Mouse (Mus musculus) cerebellum, adult 9-11 months (tissue): ENCODE measurements around the gene Exoc2.

ENCODE experiments used
- DNase-seq: peaks from one replicate; pipeline ENCODE4 v3.0.0; 2022

The Exoc2 gene

DNA sequence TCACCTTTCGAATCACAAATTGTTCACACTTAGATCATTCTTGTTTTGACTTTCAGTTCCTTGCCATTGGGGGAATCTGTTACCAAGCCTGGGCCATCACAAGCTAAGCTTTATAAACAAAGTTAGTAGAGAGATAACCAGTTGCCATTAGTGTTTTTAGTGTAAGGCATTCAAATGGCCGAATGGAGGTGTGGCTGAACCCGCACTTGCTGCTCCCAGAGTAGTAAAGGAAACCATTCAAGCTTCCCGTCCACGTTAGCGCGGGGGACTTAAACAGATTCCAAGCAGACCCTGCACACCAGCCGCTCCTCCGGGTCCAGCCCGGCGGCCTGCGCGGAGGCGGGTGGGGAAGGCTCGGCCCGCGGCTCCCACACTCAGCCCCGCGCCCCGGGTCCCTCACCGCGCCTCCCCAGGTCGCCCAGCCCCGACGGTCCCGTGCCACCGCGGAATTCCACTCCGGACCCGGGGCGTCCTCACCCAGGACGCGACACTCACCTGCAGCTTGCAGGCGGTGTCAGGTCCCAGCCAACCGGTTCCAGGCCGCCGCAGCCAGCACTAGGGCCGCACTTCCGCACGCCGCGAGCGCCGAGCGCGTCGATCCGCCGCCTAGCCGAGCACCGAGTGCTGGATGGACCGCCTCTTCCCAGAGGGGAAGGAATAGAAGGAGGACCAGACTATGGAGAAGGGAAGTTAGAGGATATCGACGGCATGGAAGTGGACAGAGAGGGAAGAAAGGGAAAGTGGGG, at the start of gene Exoc2, which contains the start of gene Gm5447:
Exoc2 (minus strand) TSS at position 593 of the 746 bp plus-strand sequence.
Gm5447 (plus strand) TSS at position 704 of the 746 bp plus-strand sequence.
- DNase-seq: peak; percentile 84

GRCm38 (mm10) chr13:31023664-31024063, 49.8 kb upstream of the Exoc2 start:
- DNase-seq: no peak

- DNase-seq: no peak
Measured at GRCm38 (mm10) chr13:31021927-31022326, 48.0 kb upstream of the Exoc2 start.

GRCm38 (mm10) chr13:31021514-31021913, 47.6 kb upstream of the Exoc2 start:
- DNase-seq: no peak

- no peak for DNase-seq
Measured at GRCm38 (mm10) chr13:31017545-31017944, 43.7 kb upstream of the Exoc2 start.

- no peak for DNase-seq
Measured at GRCm38 (mm10) chr13:31004995-31005394, 31.1 kb upstream of the Exoc2 start.

- no peak for DNase-seq
Measured at GRCm38 (mm10) chr13:31004458-31004857, 30.6 kb upstream of the Exoc2 start.

DNA sequence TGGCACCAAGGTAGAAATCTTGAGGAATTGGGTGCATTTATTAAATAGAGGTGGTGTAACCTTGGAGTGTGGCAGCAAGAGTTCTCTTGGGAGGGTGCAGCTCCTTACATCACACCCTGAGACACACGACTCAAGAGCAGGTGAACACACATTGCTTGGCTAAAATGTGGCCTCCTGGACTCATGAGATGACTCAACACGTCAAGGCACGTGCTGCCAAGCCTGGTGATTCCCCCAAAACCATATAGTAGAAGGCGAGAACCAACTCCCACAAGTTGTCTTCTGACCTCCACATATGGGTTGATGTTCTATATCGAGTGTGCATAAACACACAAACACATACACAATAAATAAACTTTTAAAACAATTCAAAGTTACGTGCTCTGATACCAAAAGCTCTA, 25.9 kb upstream of the Exoc2 start:
- DNase-seq: no peak

DNA sequence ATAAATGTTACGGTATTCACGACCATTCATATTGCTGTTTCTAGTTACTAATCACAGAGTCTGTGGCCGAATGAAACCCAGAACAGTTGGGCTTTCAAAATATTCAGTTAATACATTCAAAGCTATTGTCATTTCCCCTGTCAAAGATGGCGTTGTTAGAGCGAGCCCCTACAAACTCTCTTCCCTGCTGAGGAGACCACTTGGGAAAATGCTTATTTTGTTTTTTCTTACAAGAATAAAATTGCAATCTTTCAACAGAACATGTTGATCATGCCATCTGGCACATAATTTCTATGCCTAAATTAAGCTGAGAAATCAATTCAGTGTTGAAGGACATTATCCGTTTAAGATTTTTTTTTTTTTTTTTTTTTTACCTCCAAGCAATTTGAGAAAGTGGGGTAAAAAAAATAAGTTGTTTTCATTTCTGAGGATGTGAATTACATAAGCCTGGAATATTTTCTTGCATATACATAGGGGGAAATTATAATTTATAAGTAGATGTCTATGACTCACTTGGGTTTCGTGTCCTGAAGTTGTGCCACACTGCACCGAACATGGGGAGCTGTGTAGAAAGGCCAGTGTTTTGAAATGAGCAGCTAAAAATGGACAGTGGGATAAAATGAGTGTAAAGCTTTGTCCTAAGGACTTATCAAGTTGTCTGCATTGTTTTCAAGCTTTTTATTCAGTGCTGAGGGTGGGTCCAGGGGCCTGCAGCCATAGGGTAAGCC, 23.8 kb upstream of the Exoc2 start:
- no peak for DNase-seq

- DNase-seq: no peak
Measured at GRCm38 (mm10) chr13:30994249-30994858, 20.5 kb upstream of the Exoc2 start.

DNA sequence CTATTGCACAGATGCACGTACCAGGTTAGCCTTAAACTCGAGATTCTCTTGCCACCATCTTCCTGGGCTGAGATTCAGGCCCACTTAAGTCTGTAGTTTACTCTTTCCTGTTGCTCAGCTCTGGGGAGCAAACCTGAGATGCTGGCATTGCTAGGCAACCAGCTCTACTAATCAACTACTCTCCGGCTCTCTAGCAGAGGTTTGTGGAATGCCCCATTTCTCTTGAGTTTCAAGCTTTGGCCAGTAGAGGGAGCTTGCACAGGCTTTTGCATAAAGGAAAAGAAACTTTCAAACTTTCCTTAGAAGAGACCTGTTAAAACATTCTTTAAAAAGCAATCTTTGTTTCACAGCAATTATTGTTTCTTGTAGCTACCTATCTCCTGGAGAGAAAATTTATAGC, 19.9 kb upstream of the Exoc2 start:
- DNase-seq: no peak

GRCm38 (mm10) chr13:30990233-30990632, 16.3 kb upstream of the Exoc2 start:
- no peak for DNase-seq

DNA sequence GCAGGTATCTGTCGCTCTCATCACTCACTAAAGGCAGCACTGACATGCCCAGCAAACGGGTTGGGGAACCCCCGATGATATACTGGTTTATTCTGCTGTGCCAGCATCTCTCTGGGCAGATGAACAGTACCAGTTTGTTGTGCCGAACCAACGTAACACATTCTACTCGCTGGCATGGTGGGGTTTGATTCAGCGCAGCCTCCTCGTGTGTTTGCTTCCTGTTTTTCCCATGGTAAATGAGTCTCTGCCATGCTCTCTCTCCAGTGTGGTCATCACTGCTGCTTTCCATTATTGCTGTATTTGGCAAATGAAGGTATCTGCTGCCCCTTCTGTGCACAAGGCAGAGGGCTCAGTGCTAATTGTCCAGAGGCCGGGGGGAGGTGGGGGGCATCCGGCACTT, 15.8 kb upstream of the Exoc2 start:
- DNase-seq: no peak

DNA sequence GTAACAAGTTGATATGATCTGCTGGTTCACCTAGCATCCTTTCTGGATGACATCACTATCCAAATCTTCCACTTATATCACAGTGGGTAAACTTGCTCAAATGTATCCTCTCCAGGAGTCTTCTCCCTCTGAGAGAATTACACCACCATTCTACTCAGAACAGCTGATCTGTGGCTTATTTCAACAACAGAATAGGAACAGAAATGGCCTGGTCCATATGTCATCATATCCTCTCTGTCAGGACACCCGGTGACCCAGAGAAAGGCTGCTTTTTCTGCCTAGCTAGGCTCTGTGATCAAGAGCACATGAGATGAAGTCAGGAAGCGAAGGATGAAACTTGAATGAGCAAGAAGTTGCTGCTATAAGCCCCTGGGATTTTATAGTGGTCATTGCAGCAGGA, 13.8 kb upstream of the Exoc2 start:
- no peak for DNase-seq

- DNase-seq: peak; percentile 37
Measured at GRCm38 (mm10) chr13:30986934-30987455, 13.1 kb upstream of the Exoc2 start.

DNA sequence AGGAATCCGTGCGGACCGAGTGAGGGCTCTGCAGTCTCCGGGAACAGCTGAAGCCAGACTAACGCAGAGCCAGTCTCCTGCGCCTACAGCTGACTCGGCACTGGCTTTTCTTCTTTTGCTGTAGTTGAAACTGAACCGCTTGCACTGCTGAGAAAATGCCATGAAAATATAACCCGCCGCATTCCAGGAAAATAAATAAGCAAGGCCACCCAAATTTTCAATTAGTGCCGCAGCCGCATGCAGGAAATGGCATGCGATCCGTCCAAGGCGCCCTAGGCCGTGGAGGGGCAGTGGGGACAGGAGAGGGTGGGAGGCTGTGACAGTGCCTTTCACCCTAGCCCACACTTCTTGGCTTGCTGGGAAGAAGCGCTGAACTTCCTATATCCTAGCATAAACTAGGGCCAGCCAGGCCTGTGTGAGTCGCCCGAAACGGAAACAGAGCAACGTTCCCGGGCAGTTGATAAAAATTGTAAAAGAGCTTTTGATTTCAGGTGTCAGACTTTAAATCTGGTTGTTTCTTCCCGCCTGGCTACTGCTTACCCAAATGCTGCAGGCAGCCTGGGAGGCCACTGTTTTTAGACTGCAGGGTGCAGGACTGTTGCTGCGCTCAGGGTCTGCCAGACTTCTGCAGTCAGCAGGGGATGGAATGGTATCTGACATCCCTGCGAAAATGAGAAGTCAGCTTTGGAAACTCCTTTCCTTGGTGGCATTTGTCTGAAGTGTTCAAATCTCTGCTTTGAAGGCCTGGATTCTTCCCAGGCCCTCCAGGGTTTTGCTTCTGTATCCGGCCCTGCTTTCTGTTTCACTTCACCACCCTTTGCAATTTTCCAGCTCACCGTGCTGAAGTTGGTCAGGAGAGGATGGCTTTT, 11.9 kb upstream of the Exoc2 start:
- DNase-seq: peak; percentile 75

- no peak for DNase-seq
Measured at GRCm38 (mm10) chr13:30985275-30985597, 11.3 kb upstream of the Exoc2 start.

DNA sequence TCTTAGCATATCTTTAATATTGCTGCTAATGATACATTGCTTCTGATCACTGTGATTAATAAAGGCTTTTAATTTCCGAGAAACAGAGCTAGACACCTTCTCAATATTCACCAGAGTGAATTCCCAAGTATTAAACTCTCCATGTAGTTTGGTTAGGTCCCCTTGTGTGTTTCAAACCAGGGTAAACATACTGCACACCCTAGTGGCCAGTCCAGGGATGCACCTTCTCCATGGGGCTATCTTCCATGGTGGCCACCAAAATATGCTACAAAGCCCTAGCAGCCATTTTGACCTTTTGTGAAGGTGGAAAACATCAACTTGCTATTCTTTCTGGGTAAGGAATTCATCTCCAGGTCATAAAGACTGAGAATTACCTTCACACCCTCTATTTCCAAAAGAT, 7.8 kb upstream of the Exoc2 start:
- no peak for DNase-seq

DNA sequence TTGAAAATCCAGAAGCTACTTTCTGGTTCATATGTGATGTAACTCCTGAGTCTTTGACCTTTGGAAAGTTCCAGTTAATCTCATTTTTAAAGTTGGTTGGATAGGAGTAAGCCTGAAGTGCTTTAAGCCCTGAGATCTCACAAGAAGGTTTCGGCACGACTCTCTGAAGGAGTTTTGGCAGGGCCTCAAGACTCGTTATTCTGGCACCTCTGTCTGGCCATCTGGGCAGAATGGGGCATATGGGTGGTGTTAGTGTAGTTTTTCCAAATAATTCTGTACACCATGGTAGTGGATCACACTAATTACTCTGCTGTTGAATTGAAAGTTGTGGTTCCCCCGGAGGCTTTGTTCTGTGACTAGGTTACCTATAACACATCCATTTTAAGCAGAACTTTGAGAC, 4.3 kb upstream of the Exoc2 start:
- DNase-seq: no peak

GRCm38 (mm10) chr13:30976536-30977084, 2.7 kb upstream of the Exoc2 start:
- no peak for DNase-seq

GRCm38 (mm10) chr13:30974247-30974630, 346 bp upstream of the Exoc2 start:
- peak; percentile 31 for DNase-seq

DNA sequence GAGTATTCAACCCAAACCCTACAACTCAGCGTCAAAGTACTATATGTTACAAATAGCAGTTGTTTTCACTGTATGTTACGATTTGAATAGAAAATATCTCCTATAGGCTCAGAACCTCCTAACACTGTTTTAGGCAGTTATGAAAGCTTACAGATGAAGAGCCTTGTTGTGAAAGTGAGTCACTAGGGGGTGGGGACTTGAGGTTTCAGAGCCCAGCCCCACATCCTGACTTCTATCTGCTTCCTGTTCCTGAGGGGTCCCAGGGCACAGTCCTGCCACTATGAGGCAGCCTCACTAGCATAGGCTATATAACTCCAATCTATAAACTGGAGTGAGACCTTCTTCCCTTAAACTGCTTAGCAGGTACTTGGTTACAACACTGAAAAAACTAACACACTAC, 1.8 kb downstream of the Exoc2 start:
- no peak for DNase-seq

DNA sequence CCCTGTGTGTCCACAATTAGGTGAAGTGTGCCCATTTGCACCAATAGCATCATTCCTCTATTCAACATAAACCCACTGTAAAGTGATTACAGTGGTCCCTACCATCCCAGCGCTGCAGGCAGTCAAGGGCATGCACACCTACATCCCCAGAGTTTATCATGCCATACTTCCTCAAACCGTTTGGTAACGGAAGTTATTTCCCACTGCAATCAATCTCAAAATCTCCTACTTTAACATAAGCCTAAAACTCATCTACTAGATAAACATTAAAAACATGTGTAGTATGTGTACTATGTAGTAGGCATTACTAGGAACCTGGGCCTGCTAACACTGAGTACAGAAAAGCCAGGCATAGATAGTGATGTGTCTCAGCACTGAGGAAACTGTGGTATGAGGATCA, 2.8 kb downstream of the Exoc2 start:
- DNase-seq: no peak
